Mouse (Mus musculus): ENCODE results near the gene Zfp618. TPM values are rescaled to one million over a fixed set of nuclear protein-coding genes. Genes with fewer than 3 reads are reported as not detected.

Zfp618 gene
- 1 to 10 TPM; 8.3 to 9.3 TPM for total RNA-seq (2021)

DNA sequence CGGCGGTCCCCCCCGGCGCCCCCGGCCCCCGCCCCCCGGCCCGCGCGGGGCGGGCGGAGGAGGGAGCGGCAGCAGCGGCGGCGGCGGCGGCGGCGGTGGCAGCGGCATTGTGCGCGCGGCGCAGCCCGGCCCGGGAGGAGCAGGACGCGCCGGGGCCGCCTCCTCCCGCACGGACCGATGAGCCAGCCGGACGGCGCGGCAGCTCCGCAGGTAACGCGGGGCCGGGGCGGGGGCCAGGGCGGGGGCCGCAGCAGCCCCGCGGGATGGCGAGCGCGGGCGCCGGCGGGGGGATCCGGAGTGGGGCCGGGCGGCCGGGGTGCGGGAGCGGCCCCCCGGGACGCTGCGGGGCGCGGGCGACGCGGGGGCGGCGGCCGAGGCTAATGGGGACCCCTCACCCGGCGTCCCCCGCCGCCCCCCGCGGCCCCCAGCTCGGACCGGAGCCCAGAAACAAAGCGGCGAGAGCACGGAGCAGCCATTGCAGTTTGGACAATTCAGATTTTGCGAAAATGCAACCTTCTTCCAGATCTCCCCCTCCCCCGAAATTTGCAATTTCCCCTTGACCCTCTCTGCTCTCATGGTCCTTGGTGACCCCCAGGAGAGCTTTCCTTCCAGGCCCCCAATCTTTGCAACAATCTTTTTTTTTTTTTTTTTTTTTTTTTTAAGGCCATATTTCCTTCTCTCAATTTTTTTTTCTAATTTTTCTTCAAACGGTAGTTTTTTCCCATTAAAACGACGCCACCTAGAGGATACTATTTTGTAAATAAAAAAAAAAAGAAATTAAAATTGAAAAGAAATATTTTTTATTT, at the start of gene Zfp618:
TSS of gene Zfp618 (plus strand) at position 77 of the 806 bp plus-strand sequence.
- intact Hi-C loops (cut with DNase I): loop anchor here (2.0 to 10.0 kb wide), 2 partner anchors 149 to 185 kb away; no protein-coding TSS in a partner anchor

DNA sequence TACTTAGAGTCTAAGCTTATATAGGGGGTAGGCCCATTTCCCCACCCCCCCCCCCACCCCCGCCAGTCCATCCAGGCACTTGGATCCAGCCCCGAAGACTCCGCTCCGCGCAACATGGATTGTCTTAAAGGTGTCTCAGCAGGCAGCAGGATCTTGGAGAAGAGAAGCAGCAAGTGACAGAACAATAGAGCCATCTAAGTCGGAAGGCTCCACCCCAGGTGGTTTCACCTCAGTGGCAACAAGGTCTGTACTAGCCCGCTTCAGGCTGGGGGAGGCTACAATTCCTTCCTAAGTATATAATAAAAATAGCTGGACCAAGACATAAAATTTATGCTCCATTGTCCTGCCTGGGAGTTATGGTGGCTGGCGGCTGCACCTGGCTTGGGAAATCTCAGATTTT, 48.3 kb upstream of the Zfp618 start:
- intact Hi-C loops (cut with DNase I): no loop called here
- no peak for DNase-seq (ENCODE audit: extremely low spot score in 1 of 2, low spot score in 2 of 2)

More for the DNA sequence above, at the start of gene Zfp618:
- peak in 1 of 2 experiments; percentile 57 for DNase-seq (ENCODE audit: extremely low spot score in 1 of 2, low spot score in 2 of 2)

DNA sequence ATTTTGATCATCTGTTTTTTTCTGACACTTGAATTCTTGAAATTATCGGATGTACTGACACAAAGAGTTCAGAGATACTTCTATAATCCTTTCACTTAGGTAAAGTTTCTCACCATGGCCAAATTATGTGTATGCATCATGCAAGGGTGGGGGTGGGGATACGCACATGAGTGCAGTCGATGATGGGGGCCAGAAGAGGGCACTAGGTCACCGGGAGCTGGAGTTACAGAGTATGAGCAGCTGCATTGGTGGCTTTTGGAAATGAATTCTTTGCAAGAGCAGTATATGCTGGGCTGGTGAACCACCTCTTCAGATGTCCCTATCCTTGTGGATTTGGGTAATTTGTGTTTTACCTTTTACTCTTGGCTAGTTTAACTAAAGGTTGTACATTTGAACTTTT, 31.6 kb upstream of the Zfp618 start:
- intact Hi-C loops (cut with DNase I): no loop called here
- no peak for DNase-seq (ENCODE audit: extremely low spot score in 1 of 2, low spot score in 2 of 2)

DNA sequence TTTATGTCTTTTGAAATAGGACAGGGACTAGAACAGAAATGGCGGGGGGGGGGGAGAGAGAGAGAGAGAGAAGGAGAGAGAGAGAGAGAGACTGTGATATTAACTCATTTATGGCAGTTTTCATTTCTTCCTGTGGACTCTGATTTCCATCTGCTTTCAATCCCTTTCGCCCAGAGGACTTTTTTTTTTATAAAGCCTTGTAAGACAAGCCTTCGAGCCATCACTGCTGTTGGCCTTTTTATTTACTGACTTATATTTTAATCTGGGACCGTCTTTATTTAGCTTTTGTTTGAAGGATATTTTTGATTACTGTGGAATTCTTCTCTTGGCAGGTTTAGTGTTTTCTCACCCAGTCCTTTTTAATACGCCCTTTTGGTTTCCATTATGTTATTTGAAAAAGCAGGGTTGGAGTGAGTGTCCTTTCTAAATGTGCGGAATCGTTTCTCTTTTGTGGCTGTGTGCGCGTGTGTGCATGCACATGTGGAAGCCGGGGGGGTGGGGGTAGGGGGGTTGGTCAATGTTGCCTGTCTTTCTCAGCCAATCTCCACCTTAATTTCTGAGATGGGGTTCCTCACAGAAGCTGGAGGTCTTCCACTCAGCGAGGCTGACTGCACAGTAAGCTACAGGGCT, 29.7 kb upstream of the Zfp618 start:
- intact Hi-C loops (cut with DNase I): no loop called here
- DNase-seq (ENCODE audit: extremely low spot score in 1 of 2, low spot score in 2 of 2): no peak

DNA sequence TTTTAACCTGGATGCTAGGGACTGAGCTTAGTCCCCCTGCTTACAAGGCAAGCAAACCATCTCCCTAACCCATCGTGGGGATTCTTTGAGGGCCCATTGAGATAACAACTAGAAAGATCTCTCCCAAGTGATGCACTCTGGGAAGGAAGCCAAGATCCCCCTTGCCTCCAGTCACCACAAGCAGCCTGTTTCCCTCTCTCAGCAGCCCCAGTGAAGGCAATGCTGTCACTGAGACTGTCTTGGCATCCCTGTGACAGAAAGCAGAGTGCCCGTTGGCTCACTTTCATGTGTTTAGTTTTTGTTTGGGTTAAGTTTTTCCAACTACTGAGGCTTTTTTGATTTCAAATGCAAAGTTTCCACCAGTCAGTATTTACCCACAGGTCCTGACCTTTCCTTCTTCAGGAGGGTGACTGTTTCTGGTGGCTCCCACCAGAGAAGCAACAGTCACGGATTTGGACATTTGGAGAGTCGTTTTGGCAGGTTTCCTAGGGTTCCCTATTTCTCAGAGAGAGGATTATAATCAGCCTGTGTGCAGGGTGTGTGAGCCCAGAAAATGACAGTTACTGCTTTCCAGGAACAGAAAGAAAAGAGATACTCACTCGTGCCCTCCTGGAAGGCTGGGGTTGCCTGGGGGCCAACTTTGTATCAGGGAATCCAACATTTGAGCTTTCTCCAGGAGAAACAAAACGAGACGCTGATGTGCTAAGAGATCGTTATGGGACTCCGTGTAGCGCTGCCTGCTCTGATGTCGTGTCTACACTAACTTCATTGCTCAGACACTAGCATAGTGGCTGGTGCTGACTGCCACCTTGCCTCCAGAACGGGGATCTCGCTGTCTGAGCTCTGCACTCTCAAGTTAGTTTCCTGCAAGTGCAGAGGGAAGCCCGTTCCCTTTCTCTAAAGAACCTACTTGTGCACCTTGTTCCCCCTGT, 23.1 kb upstream of the Zfp618 start:
- DNase-seq (ENCODE audit: extremely low spot score in 1 of 2, low spot score in 2 of 2): peak; percentile 30 to 33
- intact Hi-C loops (cut with DNase I): loop anchor here (5.0 kb wide), 1 partner anchor 175 kb away; no protein-coding TSS in a partner anchor

DNA sequence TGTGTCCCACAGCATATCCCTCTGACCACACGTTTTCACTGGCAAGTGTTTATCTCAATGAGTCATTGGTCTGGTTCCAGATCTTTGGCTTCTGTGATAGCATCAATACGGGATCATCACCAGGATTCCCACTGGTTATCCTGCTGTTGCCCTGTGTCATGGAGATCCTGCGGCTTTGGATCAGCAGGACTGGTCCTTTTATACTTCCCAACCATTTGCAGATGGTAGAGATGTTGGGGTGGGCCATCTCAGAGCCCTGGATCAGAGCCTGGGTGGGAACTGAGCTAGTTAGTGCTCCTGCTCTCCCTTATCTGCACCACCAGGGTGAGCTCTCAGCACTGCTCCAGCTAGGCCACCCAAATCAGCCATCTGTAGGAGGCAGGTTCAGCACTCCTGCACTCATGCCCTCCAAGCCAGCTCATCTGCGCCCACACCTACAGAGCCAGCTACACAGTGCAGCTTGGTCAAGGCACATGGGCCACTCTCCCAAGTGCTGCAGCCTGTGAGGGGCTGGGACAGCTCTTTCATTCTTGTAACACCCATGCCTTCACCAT, 21.0 kb upstream of the Zfp618 start:
- intact Hi-C loops (cut with DNase I): loop anchor here (5.0 kb wide), 1 partner anchor 173 kb away; no protein-coding TSS in a partner anchor
- no peak for DNase-seq (ENCODE audit: extremely low spot score in 1 of 2, low spot score in 2 of 2)

DNA sequence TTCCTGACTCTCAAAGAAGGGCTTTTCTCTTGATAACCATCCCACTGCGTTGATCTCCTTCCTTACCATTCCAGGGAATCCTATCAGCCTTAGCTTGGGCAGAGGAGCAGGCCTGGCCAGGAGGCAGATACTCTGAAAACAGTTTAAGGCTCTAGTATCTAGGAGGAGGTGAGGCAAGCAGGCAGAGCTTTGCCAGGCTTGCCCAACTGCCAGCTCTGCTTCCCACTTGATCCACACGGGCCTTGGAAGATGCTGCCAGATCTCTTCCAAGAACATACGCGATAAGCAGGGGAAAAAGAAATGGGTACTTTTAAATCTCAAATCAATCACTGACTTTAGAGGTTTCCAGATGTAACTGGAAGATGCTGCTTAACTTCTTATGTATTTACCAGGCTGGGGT, 1.6 kb upstream of the Zfp618 start:
- no peak for DNase-seq (ENCODE audit: extremely low spot score in 1 of 2, low spot score in 2 of 2)

DNA sequence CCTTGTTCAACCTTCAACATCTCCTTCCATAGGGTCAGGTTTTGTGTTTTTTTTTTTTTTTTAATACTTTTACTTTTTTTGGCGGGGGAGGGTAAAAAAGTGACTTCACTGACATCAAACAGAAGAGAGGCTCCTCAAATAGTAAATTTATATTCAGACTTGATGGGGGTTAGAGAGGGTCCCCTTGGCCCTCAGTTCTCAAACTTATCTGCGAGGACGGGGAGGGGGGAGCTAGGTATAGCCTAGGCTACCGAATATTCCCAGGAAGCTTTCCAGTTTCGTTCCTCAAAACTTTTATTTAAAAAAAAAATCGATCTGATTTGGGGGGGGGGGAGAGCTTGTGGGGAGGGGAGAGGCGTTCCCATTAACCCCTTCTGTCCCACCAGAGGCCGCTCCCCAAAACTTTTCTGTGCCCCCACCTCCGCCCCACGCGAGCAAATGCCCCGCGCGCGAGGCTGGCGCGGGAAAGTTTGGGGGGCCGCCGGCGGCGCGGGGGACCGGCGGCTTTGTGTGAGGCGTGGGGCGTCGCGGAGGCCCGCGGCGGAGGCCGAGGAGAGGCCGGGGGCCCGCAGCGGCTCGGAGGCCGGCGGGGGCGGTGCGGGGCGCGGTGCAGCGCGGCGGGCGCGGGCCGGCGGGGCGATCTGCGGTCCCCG, 403 bp upstream of the Zfp618 start:
- DNase-seq (ENCODE audit: extremely low spot score in 1 of 2, low spot score in 2 of 2): peak in 1 of 2 experiments; percentile 31
- intact Hi-C loops (cut with DNase I): loop anchor here (10.0 kb wide), 1 partner anchor 150 kb away; no protein-coding TSS in a partner anchor

More for the DNA sequence above, 1.6 kb upstream of the Zfp618 start:
- intact Hi-C loops (cut with DNase I): loop anchor here (10.0 kb wide), 1 partner anchor 151 kb away; no protein-coding TSS in a partner anchor

DNA sequence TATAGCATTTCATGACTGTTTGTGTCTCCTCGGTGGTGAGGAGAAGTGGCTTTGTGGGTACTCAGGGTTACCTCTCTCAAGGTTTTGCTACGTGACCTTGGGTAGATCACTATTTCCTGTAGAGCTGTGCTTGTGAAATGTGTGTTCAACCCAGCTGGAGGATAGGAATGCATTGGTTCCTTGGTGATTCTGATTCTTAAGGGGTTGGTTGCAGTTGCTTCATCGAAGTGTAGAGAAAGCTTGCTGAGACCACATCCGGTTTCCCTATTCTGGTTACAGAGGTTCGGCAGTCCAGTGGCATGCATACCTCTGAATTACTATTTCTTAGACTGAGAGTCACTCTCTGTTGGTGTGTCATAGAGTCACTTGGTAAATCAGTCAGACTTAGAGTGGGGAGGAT, 4.2 kb downstream of the Zfp618 start:
- intact Hi-C loops (cut with DNase I): loop anchor here (10.0 kb wide), 1 partner anchor 145 kb away; no protein-coding TSS in a partner anchor
- no peak for DNase-seq (ENCODE audit: extremely low spot score in 1 of 2, low spot score in 2 of 2)

DNA sequence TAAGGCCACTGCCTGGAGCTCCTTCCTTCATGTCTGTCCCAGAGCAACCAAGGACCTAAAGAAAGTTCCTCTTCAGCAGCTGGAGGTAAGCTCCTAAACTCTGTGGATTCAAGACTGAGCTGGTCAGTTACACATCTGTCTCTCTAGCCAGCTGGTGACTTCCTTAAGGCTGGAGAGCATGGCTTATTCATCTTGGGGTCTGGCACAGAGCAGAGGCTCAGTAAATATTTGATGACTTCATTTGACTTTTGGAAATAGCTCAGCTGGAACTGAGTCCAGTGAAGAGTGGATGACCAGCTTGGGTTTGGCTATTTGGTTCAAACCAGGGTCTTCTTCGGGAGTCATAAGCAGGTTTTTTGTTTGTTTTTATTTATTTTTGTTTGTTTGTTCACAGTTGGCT, 6.6 kb downstream of the Zfp618 start:
- intact Hi-C loops (cut with DNase I): no loop called here
- no peak for DNase-seq (ENCODE audit: extremely low spot score in 1 of 2, low spot score in 2 of 2)

DNA sequence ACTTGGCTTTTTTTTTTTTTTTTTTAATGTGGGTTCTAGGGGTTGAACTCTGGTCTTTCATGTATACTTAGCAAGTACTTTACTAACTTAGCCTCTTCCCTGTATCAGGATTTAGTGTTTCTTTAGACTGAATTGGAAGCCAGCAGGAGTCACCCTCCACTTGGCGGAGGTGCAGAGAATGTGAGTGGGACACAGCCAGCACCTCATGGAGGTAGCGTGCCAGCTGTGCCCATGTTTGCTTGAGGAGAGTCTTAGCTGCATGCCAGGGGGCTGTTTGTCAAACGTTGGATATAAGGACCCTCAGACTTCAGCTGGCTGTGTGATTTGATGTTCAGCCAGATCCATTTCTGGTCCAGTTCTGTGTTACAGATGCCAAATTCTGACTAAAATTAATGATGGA, 7.7 kb downstream of the Zfp618 start:
- DNase-seq (ENCODE audit: extremely low spot score in 1 of 2, low spot score in 2 of 2): no peak
- intact Hi-C loops (cut with DNase I): no loop called here

DNA sequence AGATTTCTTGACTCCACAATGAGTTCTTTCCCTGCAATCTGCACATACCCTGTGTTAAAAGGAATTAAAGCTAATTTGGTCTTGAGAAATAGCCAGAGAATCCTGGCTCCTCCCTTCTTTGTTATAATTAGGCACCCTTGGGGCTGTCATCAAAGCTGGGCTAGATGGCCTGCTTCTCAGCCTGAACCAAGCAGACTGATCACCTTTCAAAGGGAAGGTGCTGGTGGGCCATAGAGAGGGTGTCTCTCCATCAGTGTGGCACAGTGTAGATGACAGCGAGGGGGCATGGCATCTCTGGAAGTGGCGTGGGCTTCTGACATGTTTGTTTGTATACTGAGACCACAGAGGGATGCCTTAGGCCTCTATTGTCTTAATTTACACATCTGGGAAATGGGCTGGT, 9.5 kb downstream of the Zfp618 start:
- intact Hi-C loops (cut with DNase I): no loop called here
- no peak for DNase-seq (ENCODE audit: extremely low spot score in 1 of 2, low spot score in 2 of 2)

DNA sequence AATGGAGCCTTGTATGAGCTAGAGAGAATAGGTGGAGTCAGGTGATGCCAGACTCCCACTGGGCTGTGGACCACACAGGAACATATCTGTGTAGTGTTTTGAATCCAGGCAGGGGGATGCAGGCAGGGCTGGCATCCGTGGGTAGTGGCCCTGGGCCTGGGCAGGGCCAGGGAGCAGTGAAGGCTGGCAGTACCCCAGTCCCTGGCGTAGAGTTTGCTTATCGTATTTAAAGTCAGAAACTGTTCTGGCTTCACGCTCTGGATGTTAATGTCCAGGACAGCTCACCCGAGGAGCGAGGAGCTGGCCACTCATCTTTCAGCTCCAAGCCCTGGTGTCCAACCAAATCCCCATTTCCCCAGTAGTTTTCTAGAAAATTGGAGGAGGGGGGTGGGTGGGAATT, 10.2 kb downstream of the Zfp618 start:
- intact Hi-C loops (cut with DNase I): no loop called here

DNA sequence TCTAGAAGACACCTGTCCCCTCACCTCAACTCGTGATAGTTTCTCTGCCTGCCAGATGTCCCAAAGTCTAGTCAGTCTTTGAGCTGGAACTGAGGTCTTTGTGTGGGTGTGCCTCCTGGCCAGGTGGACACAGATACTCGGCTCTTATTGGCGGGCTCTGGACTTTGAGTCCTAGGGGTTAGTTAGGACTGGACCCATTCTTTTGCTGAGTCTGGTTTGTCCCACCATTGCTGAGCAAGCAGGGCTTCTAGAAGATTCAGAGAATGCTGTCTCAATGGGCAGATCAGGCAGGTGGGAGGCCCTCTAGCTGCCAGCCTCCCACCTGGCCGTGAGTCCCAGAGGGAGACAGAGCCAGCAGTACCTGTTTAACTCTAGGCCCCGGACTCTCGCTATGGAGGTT, 12.1 kb downstream of the Zfp618 start:
- intact Hi-C loops (cut with DNase I): no loop called here
- DNase-seq (ENCODE audit: extremely low spot score in 1 of 2, low spot score in 2 of 2): no peak

More for the DNA sequence above, 10.2 kb downstream of the Zfp618 start:
- DNase-seq (ENCODE audit: extremely low spot score in 1 of 2, low spot score in 2 of 2): no peak

DNA sequence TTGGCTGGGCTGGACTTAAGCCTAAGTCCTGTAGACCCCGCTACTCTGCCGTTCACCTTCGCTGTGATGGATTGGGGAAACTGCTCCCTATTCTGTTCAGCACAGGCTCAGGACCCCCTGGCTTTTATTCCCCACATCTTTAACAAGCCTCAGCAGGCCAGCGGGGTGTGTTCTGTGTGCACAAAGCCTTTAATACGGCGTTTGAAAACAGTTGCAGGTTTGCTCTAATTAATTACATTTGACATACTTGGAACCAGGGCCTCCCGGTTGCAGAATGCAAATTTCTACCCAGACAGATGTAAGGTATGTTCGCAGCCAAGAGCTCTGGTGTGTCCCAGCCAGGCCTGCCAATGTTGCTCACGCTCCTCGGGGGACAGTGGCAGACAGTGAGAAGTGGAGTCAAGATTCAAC, 13.1 kb downstream of the Zfp618 start:
- no peak for DNase-seq (ENCODE audit: extremely low spot score in 1 of 2, low spot score in 2 of 2)
- intact Hi-C loops (cut with DNase I): no loop called here

DNA sequence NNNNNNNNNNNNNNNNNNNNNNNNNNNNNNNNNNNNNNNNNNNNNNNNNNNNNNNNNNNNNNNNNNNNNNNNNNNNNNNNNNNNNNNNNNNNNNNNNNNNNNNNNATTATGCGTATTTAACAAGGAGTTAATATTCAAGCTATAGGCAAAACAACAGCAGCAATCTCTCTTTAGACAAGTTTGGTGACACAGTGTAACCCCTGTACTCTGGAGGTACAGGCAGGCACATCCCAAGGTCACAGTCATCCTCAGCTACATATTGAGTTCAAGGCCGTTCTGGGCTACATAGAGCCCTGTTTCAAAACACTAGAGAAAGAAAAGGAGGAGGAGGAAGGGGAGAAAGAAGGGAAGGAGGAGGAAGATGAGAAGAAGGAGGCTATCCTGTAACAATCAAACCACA, 16.2 kb downstream of the Zfp618 start:
- intact Hi-C loops (cut with DNase I): no loop called here
- DNase-seq (ENCODE audit: extremely low spot score in 1 of 2, low spot score in 2 of 2): no peak

DNA sequence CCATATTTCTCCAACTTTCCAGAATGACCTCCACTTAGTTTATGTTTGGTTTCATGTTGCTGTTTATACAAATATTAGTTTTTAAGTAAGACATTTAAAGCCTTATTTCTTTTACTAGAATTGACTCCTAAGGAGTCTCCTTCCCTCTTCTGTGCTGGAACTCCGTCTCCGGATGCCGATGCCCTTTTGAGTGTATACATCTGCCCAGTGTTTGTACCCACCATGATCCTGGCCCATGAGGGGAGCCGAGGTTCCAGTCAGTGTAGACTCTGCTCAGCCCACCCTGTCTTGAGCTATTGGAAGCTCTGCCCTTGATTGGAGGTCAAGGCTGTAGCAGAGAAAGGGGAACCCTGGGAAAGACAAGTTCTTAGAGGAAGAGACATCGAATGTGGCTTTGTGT, 18.2 kb downstream of the Zfp618 start:
- DNase-seq (ENCODE audit: extremely low spot score in 1 of 2, low spot score in 2 of 2): no peak
- intact Hi-C loops (cut with DNase I): no loop called here

DNA sequence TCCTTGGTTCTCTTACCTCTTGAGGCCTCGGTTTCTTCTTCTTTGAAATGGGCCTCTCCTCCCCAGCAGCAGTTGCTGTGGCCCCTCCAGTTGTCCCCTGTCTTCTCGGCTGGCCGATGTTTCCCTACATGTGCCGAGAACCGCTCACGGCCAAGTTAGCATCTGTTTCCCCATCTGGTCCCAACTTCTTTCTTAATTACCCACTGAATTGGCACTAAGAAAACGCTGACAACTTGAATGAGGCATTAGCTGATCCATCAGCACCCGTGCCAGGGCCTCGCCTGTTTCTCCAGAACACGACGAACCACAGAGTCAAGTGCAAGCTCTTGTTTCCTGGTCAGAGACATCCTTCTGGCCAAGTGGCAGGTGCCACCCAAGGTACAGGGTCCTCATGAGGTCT, 26.0 kb downstream of the Zfp618 start:
- intact Hi-C loops (cut with DNase I): no loop called here
- DNase-seq (ENCODE audit: extremely low spot score in 1 of 2, low spot score in 2 of 2): no peak

Data from left cerebral cortex, postnatal 10 days (tissue).